Mouse (Mus musculus): ENCODE data around the gene Wdr5. TPM values are rescaled to one million over a fixed set of nuclear protein-coding genes. Genes with fewer than 3 reads are reported as not detected.
"Not testable (repeated sequence)": the region's sequence is repeated elsewhere in the genome, so short reads cannot be mapped to it uniquely, and the experiment has no call there.

Gene Wdr5
- polyA plus RNA-seq, 1 experiment = 17.3 TPM

DNA sequence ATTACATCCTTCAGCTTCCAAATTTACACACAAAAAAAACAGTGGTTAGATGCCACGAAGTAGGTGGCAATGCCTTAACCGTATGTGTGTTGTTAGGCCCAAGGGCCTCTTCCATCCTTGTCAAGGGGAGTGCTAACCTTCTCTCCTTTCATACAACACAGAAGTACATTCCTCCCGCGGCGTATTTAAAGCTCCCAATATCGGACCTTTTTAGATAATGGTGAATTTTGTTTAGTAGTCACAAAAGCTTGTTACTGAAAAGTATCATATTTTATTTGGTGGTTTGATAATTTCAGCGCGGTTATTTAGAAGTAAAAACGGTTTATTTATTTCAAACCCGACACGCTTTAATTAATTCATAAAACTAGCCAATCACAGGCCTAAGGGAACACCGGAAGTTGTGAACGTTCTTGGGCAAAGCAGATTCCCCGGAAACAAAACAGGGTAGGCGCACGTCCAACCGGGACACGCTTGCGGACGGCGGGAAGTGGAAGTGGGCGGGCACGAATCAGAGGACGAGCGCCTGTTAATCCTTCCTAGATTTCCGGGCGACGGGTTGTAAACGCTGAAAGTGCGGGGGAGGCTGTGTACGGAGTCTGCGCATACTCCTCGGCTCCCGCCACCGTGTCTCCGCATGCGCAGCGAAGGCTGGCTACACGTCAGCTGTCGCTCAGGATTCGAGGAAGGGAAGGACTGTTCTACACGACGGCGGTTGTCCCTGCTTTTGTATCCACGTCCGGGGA is 25.0 kb downstream of the Wdr5 start:
- no peaks in the 10 kb centered on the region for H3K27me3 ChIP-seq (ENCODE audit: control insufficient read depth, insufficient read depth, low read length)
- TF ChIP-seq POLR2A (IDR thresholded peaks at IDR 0.05; ENCODE audit: low read depth, low read length) (peak; percentile 38; the same call in 1 of the 2 replicates), CTCF (IDR thresholded peaks at IDR 0.05; ENCODE audit: extremely low read depth, insufficient read depth, insufficient read length, insufficient replicate concordance) (no peak)
- peak overlapping the region; percentile 95 for H3K27ac ChIP-seq (ENCODE audit: insufficient read depth, low read length)
- WGBS = under 1% methylated on average over 46 of the region's 46 CpGs
- peaks cover 3% of the 10 kb centered on the region; the same call in 1 of the 2 replicates for H3K4me1 ChIP-seq (ENCODE audit: control insufficient read depth, insufficient read depth, insufficient read length)
- DNase-seq (ENCODE audit: low read depth in 1 of 2, low spot score in 2 of 2) = peak; percentile 86 to 87
- peaks cover 7% of the 10 kb centered on the region for H3K36me3 ChIP-seq (ENCODE audit: control insufficient read depth, insufficient read depth, low read length)
- H3K4me3 ChIP-seq (ENCODE audit: extremely low read depth, insufficient read depth, insufficient read length) = peak overlapping the region; percentile 73

DNA sequence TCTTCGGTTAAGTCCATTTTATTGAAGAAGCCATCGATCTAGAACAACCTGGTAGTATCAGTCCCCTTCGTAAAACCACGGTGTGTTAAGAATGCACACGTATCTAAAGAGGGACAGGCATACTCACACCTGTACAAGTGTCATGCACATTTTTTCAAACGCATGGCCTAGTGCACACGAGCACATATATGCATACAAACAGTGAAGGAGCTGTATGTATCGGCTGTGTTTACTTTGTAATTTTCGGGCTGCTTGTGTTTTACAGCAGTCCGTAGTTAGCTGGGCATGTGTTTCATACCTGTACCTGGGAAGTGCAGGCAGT is 25.5 kb downstream of the Wdr5 start:
- peak overlapping the region; percentile 73; the same call in 1 of the 2 replicates for H3K4me3 ChIP-seq (ENCODE audit: extremely low read depth, insufficient read depth, insufficient read length)
- H3K27ac ChIP-seq (ENCODE audit: insufficient read depth, low read length) = peak overlapping the region; percentile 95
- no peak for TF ChIP-seq CTCF (IDR thresholded peaks at IDR 0.05; ENCODE audit: extremely low read depth, insufficient read depth, insufficient read length, insufficient replicate concordance)
- no peak for TF ChIP-seq POLR2A (IDR thresholded peaks at IDR 0.05; ENCODE audit: low read depth, low read length)
- H3K36me3 ChIP-seq (ENCODE audit: control insufficient read depth, insufficient read depth, low read length) = peaks cover 4% of the 10 kb centered on the region
- DNase-seq (ENCODE audit: low read depth in 1 of 2, low spot score in 2 of 2) = no peak
- H3K4me1 ChIP-seq (ENCODE audit: control insufficient read depth, insufficient read depth, insufficient read length) = peaks cover 3% of the 10 kb centered on the region; the same call in 1 of the 2 replicates
- no peaks in the 10 kb centered on the region for H3K27me3 ChIP-seq (ENCODE audit: control insufficient read depth, insufficient read depth, low read length)
- WGBS = 18% methylated on average over 10 of the region's 10 CpGs

DNA sequence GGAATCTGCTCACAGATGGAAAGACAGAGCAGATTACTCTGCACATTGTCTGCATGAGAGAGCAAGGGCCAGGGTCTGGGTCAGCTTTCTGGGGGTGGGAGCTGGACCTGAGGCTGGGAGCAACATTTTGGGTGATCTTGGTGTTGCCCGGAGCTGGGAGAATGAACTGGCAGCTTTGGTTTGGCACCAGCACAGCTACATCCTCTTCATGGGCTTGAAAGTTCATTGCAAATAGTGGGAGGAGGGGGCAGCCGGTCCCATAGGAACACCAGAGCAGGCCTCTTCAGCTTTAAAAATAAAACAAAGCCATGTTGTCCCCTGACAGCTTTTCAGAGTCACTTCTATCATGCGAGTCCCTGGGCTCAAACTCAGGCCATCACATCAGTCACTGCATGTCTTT is 26.3 kb downstream of the Wdr5 start:
- Histone ChIP-seq H3K36me3 (ENCODE audit: control insufficient read depth, insufficient read depth, low read length) (no peaks in the 10 kb centered on the region), H3K4me3 (ENCODE audit: extremely low read depth, insufficient read depth, insufficient read length) (no peak overlapping the region), H3K27ac (ENCODE audit: insufficient read depth, low read length) (no peak overlapping the region), H3K4me1 (ENCODE audit: control insufficient read depth, insufficient read depth, insufficient read length) (peaks cover 3% of the 10 kb centered on the region; the same call in 1 of the 2 replicates), H3K27me3 (ENCODE audit: control insufficient read depth, insufficient read depth, low read length) (no peaks in the 10 kb centered on the region)
- no peak for TF ChIP-seq POLR2A (IDR thresholded peaks at IDR 0.05; ENCODE audit: low read depth, low read length)
- DNase-seq (ENCODE audit: low read depth in 1 of 2, low spot score in 2 of 2) = no peak
- WGBS = 94% methylated on average over 3 of the region's 3 CpGs

DNA sequence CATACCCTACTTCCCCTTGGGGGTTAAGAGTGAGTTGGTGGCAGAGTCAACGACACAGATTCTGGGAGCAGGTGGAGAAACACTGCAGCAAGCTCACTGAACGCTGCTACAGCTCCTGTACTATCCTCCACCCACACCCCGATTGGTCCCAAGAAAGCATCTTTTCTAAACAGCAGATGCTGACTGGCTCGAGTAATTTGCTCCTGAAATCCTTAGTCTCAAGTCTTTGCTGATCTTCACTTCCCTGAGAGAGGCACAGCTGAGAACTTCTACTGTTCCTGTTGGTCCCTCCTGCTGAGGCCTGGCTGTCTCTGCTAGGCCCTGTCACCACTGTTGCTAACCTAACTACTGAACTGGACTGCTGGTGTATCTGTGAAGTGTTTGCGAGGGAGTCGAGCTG is 29.7 kb downstream of the Wdr5 start:
- WGBS = 87% methylated on average over 6 of the region's 6 CpGs
- TF ChIP-seq CTCF (IDR thresholded peaks at IDR 0.05; ENCODE audit: extremely low read depth, insufficient read depth, insufficient read length, insufficient replicate concordance) (no peak), POLR2A (IDR thresholded peaks at IDR 0.05; ENCODE audit: low read depth, low read length) (no peak)
- Histone ChIP-seq H3K36me3 (ENCODE audit: control insufficient read depth, insufficient read depth, low read length) (no peaks in the 10 kb centered on the region), H3K4me1 (ENCODE audit: control insufficient read depth, insufficient read depth, insufficient read length) (peaks cover 3% of the 10 kb centered on the region; the same call in 1 of the 2 replicates), H3K27me3 (ENCODE audit: control insufficient read depth, insufficient read depth, low read length) (no peaks in the 10 kb centered on the region), H3K4me3 (ENCODE audit: extremely low read depth, insufficient read depth, insufficient read length) (no peak overlapping the region), H3K27ac (ENCODE audit: insufficient read depth, low read length) (no peak overlapping the region)
- DNase-seq (ENCODE audit: low read depth in 1 of 2, low spot score in 2 of 2) = no peak

DNA sequence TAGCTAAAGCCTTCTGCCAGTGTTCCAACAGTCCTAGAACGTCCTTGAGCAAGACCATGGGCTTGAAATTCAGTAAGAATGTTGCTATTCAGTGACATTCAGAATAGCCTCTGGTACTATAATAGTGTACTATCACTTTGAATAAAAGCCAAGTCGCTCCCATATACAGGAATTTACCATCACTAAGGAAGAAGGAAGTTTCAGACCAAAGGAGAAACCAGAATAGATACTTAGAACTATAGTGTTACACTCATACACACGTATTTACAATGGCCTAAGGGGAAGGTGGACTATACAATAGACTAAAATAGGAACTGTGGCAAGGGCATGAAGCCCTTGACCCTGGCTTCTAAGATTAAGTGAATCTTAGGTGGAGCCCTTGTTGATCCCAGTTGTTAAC is 30.6 kb downstream of the Wdr5 start:
- H3K27ac ChIP-seq (ENCODE audit: insufficient read depth, low read length); H3K4me1 ChIP-seq (ENCODE audit: control insufficient read depth, insufficient read depth, insufficient read length); H3K27me3 ChIP-seq (ENCODE audit: control insufficient read depth, insufficient read depth, low read length); DNase-seq (ENCODE audit: low read depth in 1 of 2, low spot score in 2 of 2); H3K36me3 ChIP-seq (ENCODE audit: control insufficient read depth, insufficient read depth, low read length); H3K4me3 ChIP-seq (ENCODE audit: extremely low read depth, insufficient read depth, insufficient read length): not testable (repeated sequence)
- WGBS = 85% methylated on average over 3 of the region's 3 CpGs

DNA sequence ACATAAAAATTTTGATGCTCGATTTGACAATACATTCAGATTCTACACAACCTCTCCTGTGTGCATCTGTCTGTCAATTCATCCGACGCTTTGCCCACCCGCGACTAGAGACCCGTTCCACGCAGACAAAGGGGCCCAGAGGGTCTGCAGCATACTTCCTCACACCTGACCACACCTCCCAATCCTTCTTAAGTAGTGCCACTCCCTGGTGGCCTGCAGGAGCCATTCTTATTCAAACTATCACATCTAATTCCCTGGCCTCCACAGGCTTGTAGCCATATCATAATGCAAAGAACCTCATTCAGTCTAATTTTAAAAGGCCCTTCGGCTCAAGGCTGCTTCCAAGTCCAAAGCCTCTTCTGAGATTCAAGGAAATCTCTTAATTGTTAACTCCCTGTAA is 31.1 kb downstream of the Wdr5 start:
- not testable (repeated sequence) for H3K4me1 ChIP-seq (ENCODE audit: control insufficient read depth, insufficient read depth, insufficient read length); H3K4me3 ChIP-seq (ENCODE audit: extremely low read depth, insufficient read depth, insufficient read length); H3K27me3 ChIP-seq (ENCODE audit: control insufficient read depth, insufficient read depth, low read length); H3K36me3 ChIP-seq (ENCODE audit: control insufficient read depth, insufficient read depth, low read length); DNase-seq (ENCODE audit: low read depth in 1 of 2, low spot score in 2 of 2); H3K27ac ChIP-seq (ENCODE audit: insufficient read depth, low read length)
- WGBS = 92% methylated on average over 8 of the region's 8 CpGs

DNA sequence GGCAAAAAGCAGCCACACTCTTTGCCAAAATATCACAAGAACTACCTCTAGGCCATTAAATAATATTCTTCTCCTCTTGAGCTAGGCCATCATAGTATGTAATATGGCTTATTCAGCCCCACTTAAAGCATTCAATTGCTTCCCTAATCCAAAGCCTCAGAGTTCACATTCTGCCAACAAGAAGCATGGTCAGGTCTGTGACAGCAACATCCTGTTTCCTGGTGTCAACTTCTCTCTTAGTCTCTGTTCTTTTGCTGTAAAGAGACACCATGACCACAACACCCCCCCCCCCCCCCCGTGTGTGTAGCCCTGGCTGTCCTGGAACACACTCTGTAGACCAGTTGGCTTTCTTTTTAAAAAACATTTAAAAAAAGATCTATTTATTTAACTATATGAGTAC is 32.4 kb downstream of the Wdr5 start:
- no peak overlapping the region for H3K4me3 ChIP-seq (ENCODE audit: extremely low read depth, insufficient read depth, insufficient read length)
- 20% methylated on average over 1 of the region's 1 CpGs for WGBS

More for the DNA sequence above, 32.4 kb downstream of the Wdr5 start:
- Histone ChIP-seq H3K27ac (ENCODE audit: insufficient read depth, low read length) (no peak overlapping the region), H3K4me1 (ENCODE audit: control insufficient read depth, insufficient read depth, insufficient read length) (no peaks in the 10 kb centered on the region), H3K36me3 (ENCODE audit: control insufficient read depth, insufficient read depth, low read length) (no peaks in the 10 kb centered on the region), H3K27me3 (ENCODE audit: control insufficient read depth, insufficient read depth, low read length) (no peaks in the 10 kb centered on the region)
- TF ChIP-seq POLR2A (IDR thresholded peaks at IDR 0.05; ENCODE audit: low read depth, low read length) (no peak), CTCF (IDR thresholded peaks at IDR 0.05; ENCODE audit: extremely low read depth, insufficient read depth, insufficient read length, insufficient replicate concordance) (no peak)
- no peak for DNase-seq (ENCODE audit: low read depth in 1 of 2, low spot score in 2 of 2)
